Mouse (Mus musculus) MEL (cell line): ENCODE measurements at regions not wholly inside any gene's neighbourhood (a gene's known extent, or its start where the extent isn't known, plus 50 kb on each side); places are given as distances from the start of the nearest gene placed in this dataset.

Experiments used
- DNase-seq: peaks from one replicate; pipeline ENCODE4 v3.0.0; 2011; ENCODE audit warnings: low read depth, low spot score
- H3K27ac ChIP-seq: 2 replicates; pipeline ENCODE4 v1.5.1; 2012; ENCODE audit warnings: low read depth, mild to moderate bottlenecking, control low read depth, low read length, moderate library complexity; ENCODE audit not compliant: control insufficient read depth
- H3K27me3 ChIP-seq, 2 experiments: fragments of 150-350 bp in 1 of 2; sonication (generic) in 1 of 2; 2 replicates each; pipeline ENCODE4 v1.6.1; 2012; ENCODE audit warnings: low read length in 2 of 2, mild to moderate bottlenecking in 2 of 2, improper control_type of control experiment in 1 of 2, moderate library complexity in 1 of 2; ENCODE audit not compliant: insufficient read depth in 2 of 2, control insufficient read depth in 1 of 2
- H3K36me3 ChIP-seq, 2 experiments: 2 replicates each; pipeline ENCODE4 v1.6.1; 2012 to 2014; ENCODE audit warnings: low read length in 2 of 2, improper control_type of control experiment in 1 of 2, inconsistent platforms in 1 of 2, mild to moderate bottlenecking in 1 of 2; ENCODE audit not compliant: insufficient read depth in 2 of 2, control insufficient read depth in 1 of 2
- H3K4me1 ChIP-seq, 2 experiments: fragments of 150-350 bp in 1 of 2; sonication (generic) in 1 of 2; 2 replicates each; pipeline ENCODE4 v1.6.1; 2012; ENCODE audit warnings: low read length in 2 of 2, improper control_type of control experiment in 1 of 2, mild to moderate bottlenecking in 1 of 2; ENCODE audit not compliant: insufficient read depth in 2 of 2, control insufficient read depth in 1 of 2
- H3K4me3 ChIP-seq, 2 experiments: fragments of 150-350 bp in 1 of 2; sonication (generic) in 1 of 2; 2 replicates each; pipeline ENCODE4 v1.5.1; 2012; ENCODE audit warnings: low read depth in 2 of 2, low read length in 2 of 2, mild to moderate bottlenecking in 2 of 2, moderate library complexity in 2 of 2, control low read depth in 1 of 2, improper control_type of control experiment in 1 of 2; ENCODE audit not compliant: control insufficient read depth in 1 of 2, insufficient read depth in 1 of 2
- H3K79me2 ChIP-seq: 2 replicates; pipeline ENCODE4 v1.6.1; 2012; ENCODE audit warnings: mild to moderate bottlenecking, low read length, moderate library complexity; ENCODE audit not compliant: control insufficient read depth, poor library complexity, insufficient read depth
- H3K9ac ChIP-seq: 2 replicates; pipeline ENCODE4 v1.6.1; 2012; ENCODE audit warnings: low read depth, mild to moderate bottlenecking, control low read depth, low read length, moderate library complexity; ENCODE audit not compliant: control insufficient read depth, poor library complexity, severe bottlenecking
- H3K9me3 ChIP-seq: fragments of 150-350 bp; sonication (generic); replicated peaks from 2 replicates; pipeline ENCODE4 v1.6.1; 2012; ENCODE audit warnings: mild to moderate bottlenecking, low read length, improper control_type of control experiment, moderate library complexity; ENCODE audit not compliant: insufficient read depth
- BHLHE40 ChIP-seq: IDR thresholded peaks from 2 replicates; pipeline ENCODE4 v1.6.1; 2012; ENCODE audit warnings: low read depth, mild to moderate bottlenecking, inconsistent platforms, low read length, improper control_type of control experiment, borderline replicate concordance
- CHD2 ChIP-seq: IDR thresholded peaks from 2 replicates; pipeline ENCODE4 v1.6.1; 2011; ENCODE audit warnings: low read length, improper control_type of control experiment
- CTCF ChIP-seq, 3 experiments: IDR thresholded peaks in 2 of 3; conservative IDR thresholded peaks in 1 of 3; 2 replicates each; pipeline ENCODE4 v1.5.1; 2011 to 2012; ENCODE audit warnings: low read length in 3 of 3, low read depth in 2 of 3, mild to moderate bottlenecking in 2 of 3, improper control_type of control experiment in 1 of 3, inconsistent platforms in 1 of 3, mixed read lengths in 1 of 3, moderate library complexity in 1 of 3; ENCODE audit not compliant: control insufficient read depth in 1 of 3, insufficient read depth in 1 of 3, poor library complexity in 1 of 3, severe bottlenecking in 1 of 3
- E2F4 ChIP-seq: IDR thresholded peaks from 2 replicates; pipeline ENCODE4 v1.6.1; 2011; ENCODE audit warnings: low read depth, low read length, improper control_type of control experiment, borderline replicate concordance
- EP300 ChIP-seq, 2 experiments: IDR thresholded peaks; 2 replicates each; pipeline ENCODE4 v1.6.1; 2011; ENCODE audit warnings: improper control_type of control experiment in 2 of 2, low read length in 2 of 2, low read depth in 1 of 2, mild to moderate bottlenecking in 1 of 2
- ETS1 ChIP-seq: IDR thresholded peaks from 2 replicates; pipeline ENCODE4 v1.6.1; 2012; ENCODE audit warnings: low read depth, mild to moderate bottlenecking, inconsistent platforms, low read length, improper control_type of control experiment, moderate library complexity
- GABPA ChIP-seq: IDR thresholded peaks from 2 replicates; pipeline ENCODE4 v1.6.1; 2012; ENCODE audit warnings: low read depth, mild to moderate bottlenecking, inconsistent platforms, low read length, improper control_type of control experiment, moderate library complexity
- HCFC1 ChIP-seq: IDR thresholded peaks from 2 replicates; pipeline ENCODE4 v1.6.1; 2012; ENCODE audit warnings: low read depth, mild to moderate bottlenecking, inconsistent platforms, low read length, improper control_type of control experiment, moderate library complexity
- JUND ChIP-seq: IDR thresholded peaks from 2 replicates; pipeline ENCODE4 v1.6.1; 2011; ENCODE audit warnings: low read depth, mild to moderate bottlenecking, improper control_type of control experiment, low read length
- MAFK ChIP-seq: IDR thresholded peaks from 2 replicates; pipeline ENCODE4 v1.6.1; 2011; ENCODE audit warnings: low read depth, mild to moderate bottlenecking, low read length, improper control_type of control experiment, borderline replicate concordance
- MAX ChIP-seq: IDR thresholded peaks from 2 replicates; pipeline ENCODE4 v1.6.1; 2011; ENCODE audit warnings: low read length, improper control_type of control experiment
- MAZ ChIP-seq: IDR thresholded peaks from 2 replicates; pipeline ENCODE4 v1.6.1; 2012; ENCODE audit warnings: low read depth, mild to moderate bottlenecking, inconsistent platforms, low read length, improper control_type of control experiment
- MYB ChIP-seq: IDR thresholded peaks from 2 replicates; pipeline ENCODE4 v1.6.1; 2011; ENCODE audit warnings: mild to moderate bottlenecking, low read depth, low read length, improper control_type of control experiment
- MYC ChIP-seq: IDR thresholded peaks from 2 replicates; pipeline ENCODE4 v1.6.1; 2011; ENCODE audit warnings: low read depth, mild to moderate bottlenecking, low read length, improper control_type of control experiment, moderate library complexity
- NRF1 ChIP-seq: IDR thresholded peaks from 2 replicates; pipeline ENCODE4 v1.6.1; 2014; ENCODE audit warnings: low read depth, mild to moderate bottlenecking, inconsistent platforms, low read length, improper control_type of control experiment, moderate library complexity; ENCODE audit not compliant: poor library complexity, insufficient read depth, severe bottlenecking
- POLR2AphosphoS5 ChIP-seq: IDR thresholded peaks from 2 replicates; pipeline ENCODE4 v1.6.1; 2012; ENCODE audit warnings: low read depth, borderline replicate concordance, mild to moderate bottlenecking, inconsistent platforms, low read length, moderate library complexity, mixed read lengths
- SIN3A ChIP-seq: IDR thresholded peaks from 2 replicates; pipeline ENCODE4 v1.6.1; 2012; ENCODE audit warnings: low read length, improper control_type of control experiment, inconsistent platforms
- TAL1 ChIP-seq: IDR thresholded peaks from 2 replicates; pipeline ENCODE4 v1.6.1; 2012; ENCODE audit warnings: mild to moderate bottlenecking, inconsistent platforms, low read length, moderate library complexity, mixed read lengths
- TBP ChIP-seq: IDR thresholded peaks from 2 replicates; pipeline ENCODE4 v1.8.0; 2011; ENCODE audit warnings: low read depth, low read length, improper control_type of control experiment
- UBTF ChIP-seq: IDR thresholded peaks from 2 replicates; pipeline ENCODE4 v1.6.1; 2012; ENCODE audit warnings: low read depth, mild to moderate bottlenecking, inconsistent platforms, low read length, improper control_type of control experiment, moderate library complexity, borderline replicate concordance; ENCODE audit not compliant: insufficient read depth
- USF1 ChIP-seq: IDR thresholded peaks from 2 replicates; pipeline ENCODE4 v1.6.1; 2014; ENCODE audit warnings: low read depth, mild to moderate bottlenecking, inconsistent platforms, low read length, improper control_type of control experiment, moderate library complexity
- USF2 ChIP-seq, 2 experiments: IDR thresholded peaks; 2 replicates each; pipeline ENCODE4 v1.6.1; 2011 to 2012; ENCODE audit warnings: improper control_type of control experiment in 2 of 2, low read length in 2 of 2, borderline replicate concordance in 1 of 2, inconsistent platforms in 1 of 2, low read depth in 1 of 2, mild to moderate bottlenecking in 1 of 2; ENCODE audit not compliant: insufficient read depth in 1 of 2
- ZC3H11A ChIP-seq: IDR thresholded peaks from 2 replicates; pipeline ENCODE4 v1.6.1; 2012; ENCODE audit warnings: low read depth, mild to moderate bottlenecking, inconsistent platforms, low read length, improper control_type of control experiment
- ZKSCAN1 ChIP-seq: IDR thresholded peaks from 2 replicates; pipeline ENCODE4 v1.6.1; 2012; ENCODE audit warnings: low read depth, mild to moderate bottlenecking, inconsistent platforms, low read length, improper control_type of control experiment, moderate library complexity
- ZMIZ1 ChIP-seq: IDR thresholded peaks from 2 replicates; pipeline ENCODE4 v1.6.1; 2012; ENCODE audit warnings: low read depth, mild to moderate bottlenecking, inconsistent platforms, low read length, improper control_type of control experiment, moderate library complexity
- ZNF384 ChIP-seq: IDR thresholded peaks from 2 replicates; pipeline ENCODE4 v1.6.1; 2012; ENCODE audit warnings: low read depth, mild to moderate bottlenecking, inconsistent platforms, low read length, improper control_type of control experiment

- no peak for TF ChIP-seq ZKSCAN1
- TF ChIP-seq POLR2AphosphoS5 = no peak
- TF ChIP-seq HCFC1 = no peak
- TF ChIP-seq GABPA = no peak
- no peak for TF ChIP-seq EP300 (IDR thresholded peaks at IDR 0.05; ENCODE audit: low read depth in 1 of 2, low read length in 2 of 2)
- TF ChIP-seq MYC = no peak
- no peak for TF ChIP-seq USF1
- no peak for TF ChIP-seq ZMIZ1
- no peak for TF ChIP-seq CTCF (IDR thresholded peaks at IDR 0.05 in 2 of 3, conservative IDR thresholded peaks at IDR 0.05 in 1 of 3; ENCODE audit: control insufficient read depth in 1 of 3, insufficient read depth in 1 of 3, low read depth in 2 of 3, low read length in 3 of 3, poor library complexity in 1 of 3, severe bottlenecking in 1 of 3)
- no peak for TF ChIP-seq NRF1
- TF ChIP-seq USF2 (IDR thresholded peaks at IDR 0.05; ENCODE audit: borderline replicate concordance in 1 of 2, insufficient read depth in 1 of 2, low read depth in 1 of 2, low read length in 2 of 2) = no peak
- no peak for TF ChIP-seq SIN3A
- TF ChIP-seq ZNF384 = no peak
- TF ChIP-seq TBP = no peak
- TF ChIP-seq UBTF = no peak
- TF ChIP-seq MYB = no peak
- TF ChIP-seq MAX = no peak
- no peak for TF ChIP-seq ETS1
- TF ChIP-seq MAFK = no peak
- TF ChIP-seq JUND = no peak
- TF ChIP-seq, all 39 proteins: peak for 0
- DNase-seq = no peak
- Histone ChIP-seq H3K4me3 (no peak overlapping the region), H3K27me3 (no peaks in the 10 kb centered on the region), H3K79me2 (no peaks in the 10 kb centered on the region), H3K9ac (no peak overlapping the region), H3K36me3 (peaks cover 0 to 18% of the 10 kb centered on the region in 2 experiments; a peak in 2 of 4 replicates), H3K9me3 (no peaks in the 10 kb centered on the region), H3K27ac (no peak overlapping the region), H3K4me1 (peaks cover 14 to 15% of the 10 kb centered on the region in 2 experiments)
Measured at GRCm38 (mm10) chr5:52052072-52052465, 138.2 kb downstream of the Dhx15 start.

GRCm38 (mm10) chr5:52051383-52052071 is 138.8 kb downstream of the Dhx15 start:
- no peak for TF ChIP-seq E2F4
- TF ChIP-seq MYB = no peak
- TF ChIP-seq SIN3A = no peak
- TF ChIP-seq MYC = no peak
- no peak for TF ChIP-seq HCFC1
- no peak for TF ChIP-seq ZC3H11A
- TF ChIP-seq USF2 (IDR thresholded peaks at IDR 0.05; ENCODE audit: borderline replicate concordance in 1 of 2, insufficient read depth in 1 of 2, low read depth in 1 of 2, low read length in 2 of 2) = no peak
- TF ChIP-seq BHLHE40 = no peak
- no peak for TF ChIP-seq TAL1
- no peak for TF ChIP-seq MAZ
- no peak for TF ChIP-seq CHD2
- TF ChIP-seq GABPA = no peak
- H3K4me3 ChIP-seq = no peak overlapping the region
- H3K27ac ChIP-seq = no peak overlapping the region
- no peaks in the 10 kb centered on the region for H3K27me3 ChIP-seq
- no peak for DNase-seq
- H3K9me3 ChIP-seq = no peaks in the 10 kb centered on the region
- peaks cover 0 to 22% of the 10 kb centered on the region in 2 experiments; a peak in 2 of 4 replicates for H3K36me3 ChIP-seq
- no peak overlapping the region for H3K9ac ChIP-seq
- no peaks in the 10 kb centered on the region for H3K79me2 ChIP-seq
- H3K4me1 ChIP-seq = peaks cover 18 to 19% of the 10 kb centered on the region in 2 experiments
